Mouse (Mus musculus): ENCODE measurements around the gene Dennd2a.
"Not testable (repeated sequence)": the region's sequence is repeated elsewhere in the genome, so short reads cannot be mapped to it uniquely, and the experiment has no call there.

Gene Dennd2a

GRCm38 (mm10) chr6:39451033-39451432 is 106.6 kb downstream of the Dennd2a start:
- DNase-seq (ENCODE audit: low spot score in 2 of 2), result no peak

DNA sequence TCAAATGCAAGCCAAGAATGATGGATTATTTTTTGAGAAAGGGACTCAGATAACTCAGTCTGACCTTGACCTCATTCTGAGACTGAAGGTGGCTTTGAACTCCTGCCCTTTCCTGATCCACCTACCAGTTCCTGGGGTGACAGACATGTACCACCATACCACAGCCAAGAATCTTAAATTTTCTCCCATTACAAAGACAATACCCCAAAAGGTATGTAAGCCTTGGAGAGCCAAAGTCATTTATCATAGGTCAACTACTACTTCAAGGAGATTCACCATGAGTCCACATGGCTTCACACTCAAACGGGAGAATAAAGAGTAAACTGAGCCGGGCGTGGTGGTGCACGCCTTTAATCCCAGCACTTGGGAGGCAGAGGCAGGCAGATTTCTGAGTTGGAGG is 107.1 kb downstream of the Dennd2a start:
- DNase-seq (ENCODE audit: low spot score in 2 of 2), result no peak

GRCm38 (mm10) chr6:39447429-39448185 is 110.1 kb downstream of the Dennd2a start:
- DNase-seq (ENCODE audit: low spot score in 2 of 2), result no peak

GRCm38 (mm10) chr6:39445801-39446572 is 111.7 kb downstream of the Dennd2a start:
- no peak for DNase-seq (ENCODE audit: low spot score in 2 of 2)

DNA sequence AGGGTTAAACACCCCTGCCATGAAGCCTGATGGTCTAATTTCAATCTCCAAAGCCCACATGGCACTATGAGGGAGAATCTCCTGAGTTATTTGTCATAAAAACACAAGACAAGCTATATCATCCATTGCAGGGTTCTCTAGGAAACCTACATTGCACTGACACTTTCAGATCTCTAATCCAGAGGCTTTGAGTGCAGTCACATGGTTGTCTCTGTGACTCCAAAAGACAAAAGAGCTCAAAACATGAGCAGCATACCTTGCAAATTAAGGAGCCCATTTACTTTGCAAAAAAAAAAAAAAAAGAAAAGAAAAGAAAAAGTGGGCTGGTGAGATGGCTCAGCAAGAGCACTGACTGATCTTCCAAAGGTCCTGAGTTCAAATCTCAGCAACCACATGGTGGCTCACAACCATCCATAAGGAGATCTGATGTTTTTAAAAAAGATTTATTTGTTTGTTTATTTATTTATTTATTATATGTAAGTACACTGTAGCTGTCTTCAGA is 114.8 kb downstream of the Dennd2a start:
- no peak for DNase-seq (ENCODE audit: low spot score in 2 of 2)

DNA sequence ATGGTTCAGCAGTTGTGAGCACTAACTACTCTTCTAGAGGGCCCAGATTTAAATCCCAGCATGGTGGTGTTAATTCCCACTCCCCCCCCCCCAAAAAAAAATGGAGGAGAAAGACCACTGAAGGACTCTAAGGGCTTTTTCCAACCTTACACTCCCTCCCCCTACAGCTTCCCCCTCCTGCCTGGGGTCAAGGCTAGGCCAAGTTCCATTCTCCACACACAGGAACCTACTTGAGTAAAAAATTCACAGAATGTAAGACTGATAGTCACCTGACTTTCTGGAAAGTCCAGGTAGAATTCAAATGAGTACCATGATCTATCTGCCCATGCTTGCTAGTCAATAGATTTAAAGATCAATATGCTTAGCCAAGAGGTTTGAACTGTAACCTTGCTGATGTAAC is 117.5 kb downstream of the Dennd2a start:
- DNase-seq (ENCODE audit: low spot score in 2 of 2), result no peak

- DNase-seq (ENCODE audit: low spot score in 2 of 2), result not testable (repeated sequence)
Observed at GRCm38 (mm10) chr6:39437519-39437918, 120.1 kb downstream of the Dennd2a start.

DNA sequence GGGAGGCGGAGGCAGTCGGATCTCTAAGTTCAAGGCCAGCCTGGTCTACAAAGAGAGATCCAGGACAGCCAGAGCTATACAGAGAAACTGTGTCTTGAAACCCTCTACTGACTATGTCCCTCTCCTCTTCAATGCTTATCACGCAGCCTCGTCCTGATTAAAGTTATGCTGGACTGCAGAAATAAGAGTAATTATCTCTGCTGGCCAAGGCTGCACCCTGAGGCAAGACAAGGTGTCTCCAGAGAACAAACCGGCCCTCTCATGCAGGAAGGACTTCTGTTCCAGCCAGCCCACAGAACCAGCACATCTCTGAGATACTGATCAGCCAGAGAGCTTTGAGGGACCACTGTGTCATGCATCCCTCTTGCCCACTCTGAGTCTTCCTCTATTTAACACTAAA is 121.8 kb downstream of the Dennd2a start:
- DNase-seq (ENCODE audit: low spot score in 2 of 2), result no peak

GRCm38 (mm10) chr6:39434886-39435492 is 122.7 kb downstream of the Dennd2a start:
- DNase-seq (ENCODE audit: low spot score in 2 of 2), result no peak

DNA sequence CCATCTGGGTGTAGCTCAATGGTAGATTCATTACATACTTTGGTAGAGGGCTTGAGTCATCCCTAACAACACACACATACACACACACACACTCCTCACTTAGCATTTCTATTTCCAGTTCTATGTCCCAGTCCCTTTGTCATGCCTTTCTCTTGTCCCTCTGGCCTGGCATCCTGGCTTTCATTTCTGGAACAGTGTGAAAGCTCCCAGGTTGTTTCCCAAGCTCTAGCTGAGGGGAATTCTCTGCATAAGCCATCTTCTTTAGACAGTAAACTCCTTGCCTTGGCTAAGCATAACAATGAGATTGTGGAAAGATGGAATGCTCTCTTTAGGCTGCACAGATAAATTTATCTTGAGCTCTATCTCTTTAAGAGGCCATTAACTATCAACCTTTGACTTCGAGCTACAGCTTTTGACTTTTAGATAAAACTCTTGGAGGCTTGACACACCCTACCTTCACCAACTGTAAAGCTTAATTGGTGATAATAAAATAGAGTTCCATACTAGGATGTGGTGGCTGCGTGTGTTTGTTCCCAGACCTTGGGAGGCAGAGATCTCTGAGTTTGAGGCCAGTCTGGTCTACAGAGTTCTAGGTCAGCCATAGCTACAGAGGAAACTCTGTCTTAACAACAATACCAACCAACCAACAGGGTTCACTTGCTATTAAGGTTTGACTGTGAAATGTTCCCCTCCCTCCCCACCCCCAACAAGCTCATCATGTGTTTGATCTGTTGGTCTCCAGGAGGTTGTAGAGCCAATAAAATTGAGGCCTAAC is 123.4 kb downstream of the Dennd2a start:
- no peak for DNase-seq (ENCODE audit: low spot score in 2 of 2)

- no peak for DNase-seq (ENCODE audit: low spot score in 2 of 2)
Observed at GRCm38 (mm10) chr6:39433701-39434100, 124.0 kb downstream of the Dennd2a start.

DNA sequence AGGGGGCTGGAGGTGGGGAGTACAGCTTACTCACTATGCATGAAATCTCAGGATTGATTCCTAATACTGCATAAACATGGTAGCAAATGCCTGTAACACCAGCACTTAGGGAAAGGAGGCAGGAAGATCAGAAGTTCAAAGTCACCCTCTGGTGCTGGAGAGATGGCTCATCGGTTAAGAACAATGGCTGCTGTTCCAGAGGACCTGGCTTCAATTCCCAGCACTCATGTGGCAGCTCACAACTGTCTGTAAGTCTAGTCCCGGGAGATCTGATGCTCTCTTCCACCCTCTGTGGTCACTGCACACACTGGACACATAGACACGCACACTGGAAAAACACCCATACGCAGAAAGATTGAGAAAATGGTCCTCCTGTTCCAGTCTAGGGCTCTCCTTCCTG is 124.5 kb downstream of the Dennd2a start:
- DNase-seq (ENCODE audit: low spot score in 2 of 2), result no peak

DNA sequence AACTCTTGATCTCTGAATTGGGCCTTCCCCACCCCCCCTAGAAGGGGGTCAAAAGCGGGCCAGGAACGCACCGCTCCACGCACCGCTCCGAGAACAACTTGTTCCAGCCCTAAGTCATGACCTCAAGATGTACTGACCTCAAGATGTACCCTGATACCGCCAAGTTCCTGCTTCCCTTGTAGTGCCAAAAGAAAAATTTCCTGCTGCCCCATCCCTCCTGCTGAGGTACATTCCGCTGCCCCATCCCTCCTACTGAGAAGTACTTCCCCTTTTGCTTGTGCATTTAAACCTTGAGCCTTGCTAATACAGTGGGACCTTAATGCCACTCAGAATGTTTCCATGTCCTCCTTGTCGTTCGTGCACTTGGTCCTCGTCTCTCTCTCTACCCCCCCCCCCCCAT is 126.9 kb downstream of the Dennd2a start:
- DNase-seq (ENCODE audit: low spot score in 2 of 2), result no peak

DNA sequence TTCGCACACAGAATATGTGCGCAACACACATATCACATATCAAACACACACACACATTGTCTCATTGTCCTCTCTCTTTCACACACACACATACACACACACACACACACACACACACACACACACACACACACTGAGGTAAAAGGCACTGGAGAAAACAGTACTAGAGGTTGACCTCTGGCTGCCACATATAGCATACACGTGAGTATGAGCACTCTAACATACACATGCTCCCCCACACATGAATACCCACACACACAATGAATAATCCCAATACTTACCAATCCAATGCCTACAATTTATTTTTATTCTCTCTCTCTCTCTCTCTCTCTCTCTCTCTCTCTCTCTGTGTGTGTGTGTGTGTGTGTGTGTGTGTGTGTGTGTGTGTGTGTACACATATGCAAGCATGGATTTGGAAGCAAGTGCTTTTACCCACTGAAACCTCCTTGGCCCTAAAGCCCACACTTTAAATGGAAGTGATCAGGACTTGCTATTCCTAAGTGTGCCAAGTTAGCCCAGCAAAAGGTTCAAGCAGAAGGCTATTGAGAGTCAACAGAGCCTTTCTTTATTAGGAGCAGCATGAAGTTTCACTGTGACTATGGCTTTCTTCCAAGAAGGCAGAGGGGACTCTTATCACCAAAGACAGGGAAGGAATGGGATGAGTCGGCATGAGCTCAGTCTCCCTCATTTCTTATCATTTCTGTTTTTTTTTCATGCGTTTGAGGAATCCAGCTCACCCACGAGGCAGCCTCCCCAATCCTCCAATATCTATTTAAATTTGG is 128.5 kb downstream of the Dennd2a start:
- DNase-seq (ENCODE audit: low spot score in 2 of 2), result no peak

DNA sequence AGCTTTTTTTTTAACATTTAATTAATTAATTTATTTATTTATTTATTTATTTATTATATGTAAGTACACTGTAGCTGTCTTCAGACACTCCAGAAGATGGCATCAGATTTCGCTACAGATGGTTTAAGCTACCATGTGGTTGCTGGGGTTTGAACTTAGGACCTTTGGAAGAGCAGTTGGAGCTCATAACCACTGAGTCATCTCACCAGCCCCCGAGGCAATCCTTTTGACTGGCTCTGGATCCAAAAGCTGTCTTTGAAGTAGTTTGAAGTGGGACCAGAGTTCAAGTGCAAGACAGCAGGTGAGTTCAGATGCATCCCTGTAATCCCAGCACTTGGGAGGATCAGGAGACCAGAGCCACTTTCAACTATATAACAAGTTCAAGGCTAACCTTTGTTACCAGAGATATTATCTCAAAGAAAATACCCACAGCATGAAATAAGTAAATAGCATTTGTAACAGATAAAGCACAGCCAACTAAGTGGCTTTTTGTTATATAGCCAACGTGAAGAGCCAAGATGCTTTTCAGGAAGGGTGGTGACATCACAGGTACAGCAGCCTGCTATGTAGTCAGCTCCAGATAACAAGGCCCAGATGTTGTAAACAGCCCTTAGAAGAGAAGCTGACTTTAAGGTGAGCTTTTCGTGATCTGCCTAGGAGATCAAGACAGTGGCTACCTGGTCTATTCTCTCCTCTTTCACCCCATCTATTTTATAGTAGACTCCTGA is 130.2 kb downstream of the Dennd2a start:
- no peak for DNase-seq (ENCODE audit: low spot score in 2 of 2)

DNA sequence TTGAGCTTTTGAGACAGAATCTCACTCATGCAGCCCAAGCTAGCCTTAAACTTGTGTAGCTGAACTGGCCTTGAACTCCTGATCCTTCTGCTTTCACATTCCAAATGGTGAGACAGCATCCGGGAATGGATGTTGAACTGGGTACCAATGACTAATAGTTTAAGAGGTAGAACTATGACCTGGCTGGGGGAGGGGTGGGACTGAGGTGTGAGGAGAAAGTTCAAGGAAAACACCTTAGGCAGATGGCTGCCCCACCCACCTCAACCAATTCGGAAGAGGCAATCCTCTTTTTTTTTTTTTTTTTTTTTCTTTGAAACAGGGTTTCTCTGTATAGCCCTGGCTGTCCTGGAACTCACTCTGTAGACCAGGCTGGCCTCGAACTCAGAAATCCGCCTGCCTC is 130.9 kb downstream of the Dennd2a start:
- DNase-seq (ENCODE audit: low spot score in 2 of 2), result no peak

DNA sequence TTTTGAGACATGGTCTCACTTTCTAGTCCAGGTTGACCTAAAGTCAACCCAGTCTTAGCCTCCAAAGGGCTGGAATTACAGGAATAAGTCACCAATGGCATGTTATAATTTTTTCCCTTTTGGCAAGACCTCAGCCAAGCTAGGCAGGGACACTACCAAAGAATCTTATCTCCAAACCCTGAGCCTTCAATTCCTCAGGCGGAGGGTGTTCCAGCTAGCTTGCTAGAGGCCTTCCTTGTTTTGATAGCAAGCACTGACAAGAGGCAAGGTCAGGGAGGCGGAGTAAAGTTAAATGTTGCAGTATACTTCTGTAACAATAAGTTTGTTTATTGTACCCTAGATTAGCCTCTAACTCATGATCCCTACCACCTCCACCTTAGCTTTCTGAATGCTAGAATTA is 132.5 kb downstream of the Dennd2a start:
- no peak for DNase-seq (ENCODE audit: low spot score in 2 of 2)

DNA sequence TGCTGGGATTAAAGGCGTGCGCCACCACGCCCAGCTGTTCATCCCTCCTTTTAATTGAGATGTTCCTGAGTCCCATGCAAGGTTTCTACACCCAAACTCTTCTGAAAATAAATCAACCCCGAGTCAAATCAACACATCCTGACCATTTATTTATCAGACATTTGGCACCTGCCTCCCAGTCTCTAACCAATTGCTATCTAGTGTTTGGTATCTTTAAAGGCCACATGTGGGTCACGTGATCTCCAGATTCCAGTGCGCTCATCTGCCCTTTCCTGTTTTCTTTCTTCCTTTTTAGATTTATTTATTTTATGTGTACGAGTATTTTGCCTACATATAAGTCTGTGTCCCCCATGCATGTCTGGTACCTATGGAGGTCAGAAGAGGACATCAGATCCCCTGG is 134.0 kb downstream of the Dennd2a start:
- no peak for DNase-seq (ENCODE audit: low spot score in 2 of 2)

DNA sequence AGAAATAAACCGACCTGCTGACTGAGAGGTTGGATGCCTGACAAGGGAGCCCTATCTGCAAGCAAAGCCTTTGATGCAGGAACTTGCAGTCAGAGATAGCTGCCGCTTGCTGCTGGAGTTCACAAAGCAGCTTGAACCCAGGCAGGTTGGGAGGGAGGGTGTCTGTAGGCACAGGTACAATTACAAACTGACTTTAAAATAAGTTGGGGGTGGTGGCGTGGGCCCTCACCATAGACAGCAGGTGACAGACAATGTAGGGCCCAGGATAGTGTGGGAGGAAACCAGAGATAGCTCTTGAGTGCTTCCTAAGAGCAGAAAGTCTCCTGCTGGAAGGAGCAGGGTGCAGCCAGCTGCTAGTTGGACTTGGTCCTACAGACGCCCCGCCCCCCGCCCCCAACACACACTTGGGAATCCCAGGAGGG is 134.5 kb downstream of the Dennd2a start:
- no peak for DNase-seq (ENCODE audit: low spot score in 2 of 2)

- no peak for DNase-seq (ENCODE audit: low spot score in 2 of 2)
Observed at GRCm38 (mm10) chr6:39420867-39421266, 136.8 kb downstream of the Dennd2a start.
